Mouse (Mus musculus) kidney, postnatal 25 days (tissue): ENCODE measurements around the gene Spag6.

Source experiments
- DNase-seq, 2 experiments: peaks; one replicate each; pipeline ENCODE4 v3.0.0; 2021; ENCODE audit warnings: mixed read lengths in 2 of 2

Spag6 gene

GRCm38 (mm10) chr2:18688708-18689063 lies 5.1 kb upstream of the Spag6 start:
- DNase-seq = peak; percentile 43 to 65

DNA sequence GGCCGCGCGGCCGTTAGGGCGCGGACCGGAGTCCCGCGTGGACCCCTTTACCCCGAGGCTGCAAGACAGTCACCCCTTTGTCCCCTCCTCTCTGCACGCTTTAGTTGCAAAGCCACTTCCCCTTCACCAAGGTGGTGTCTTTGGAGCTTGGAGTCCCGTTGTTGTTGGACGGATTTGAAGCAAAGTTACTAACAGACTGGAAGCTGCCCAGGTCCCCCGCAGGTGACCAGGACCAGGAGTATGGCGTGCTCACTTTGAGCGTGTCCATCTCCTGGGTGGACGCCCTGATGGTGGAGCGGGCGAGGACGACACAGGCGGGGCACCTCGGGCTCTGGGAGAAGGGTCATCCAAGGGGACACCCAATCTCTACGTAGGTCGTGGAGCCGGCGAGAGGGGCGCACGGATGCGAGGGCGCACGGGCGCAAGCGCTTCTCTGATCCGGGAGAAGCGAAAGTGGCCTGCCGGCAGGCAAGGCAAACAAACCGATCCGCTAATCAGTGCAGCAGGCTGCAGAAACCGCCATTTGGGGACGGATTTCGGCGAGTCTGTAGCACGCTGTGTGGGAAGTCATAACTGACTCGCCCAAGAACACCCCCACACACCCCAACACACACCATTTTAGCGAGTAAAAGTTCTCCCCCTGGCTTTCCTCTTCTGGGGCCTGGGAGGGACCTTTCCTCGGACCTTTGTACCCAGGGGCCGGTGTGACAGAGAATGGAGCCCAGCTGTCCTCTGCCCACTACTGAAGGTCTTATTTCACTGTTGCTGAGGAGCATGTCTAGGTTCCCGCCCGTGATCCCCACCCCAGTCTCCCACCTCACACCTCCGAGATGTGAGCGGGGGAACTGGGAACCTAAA lies 4.5 kb upstream of the Spag6 start:
- peak; percentile 43 to 65 for DNase-seq

- DNase-seq = peak; percentile 22 to 48
These were observed 3.7 kb upstream of the Spag6 start for GRCm38 (mm10) chr2:18690055-18690691.

GRCm38 (mm10) chr2:18690756-18691155 lies 3.1 kb upstream of the Spag6 start:
- DNase-seq = no peak

DNA sequence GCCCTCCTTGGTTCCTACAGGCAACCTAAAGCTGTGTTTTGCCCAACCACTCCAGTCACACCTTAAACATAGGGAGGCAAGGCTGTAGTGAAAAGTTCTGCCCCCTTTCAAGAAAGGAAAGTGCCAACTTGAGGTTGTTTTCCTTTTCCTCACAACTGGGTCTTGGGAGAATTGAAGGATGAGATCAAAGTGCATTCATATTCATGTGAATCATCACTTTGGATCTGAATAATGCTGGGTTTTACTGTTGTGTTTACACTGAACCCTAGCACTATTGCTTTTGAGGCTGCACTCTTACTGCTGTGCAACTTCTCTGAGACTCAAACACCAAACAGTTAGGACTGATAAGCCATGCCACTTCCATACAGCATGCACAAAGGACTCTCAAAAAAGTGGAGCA lies 1.8 kb upstream of the Spag6 start:
- DNase-seq = no peak

GRCm38 (mm10) chr2:18692548-18692947 lies 1.3 kb upstream of the Spag6 start:
- no peak for DNase-seq

GRCm38 (mm10) chr2:18693491-18693870 lies 351 bp upstream of the Spag6 start:
- DNase-seq = no peak

DNA sequence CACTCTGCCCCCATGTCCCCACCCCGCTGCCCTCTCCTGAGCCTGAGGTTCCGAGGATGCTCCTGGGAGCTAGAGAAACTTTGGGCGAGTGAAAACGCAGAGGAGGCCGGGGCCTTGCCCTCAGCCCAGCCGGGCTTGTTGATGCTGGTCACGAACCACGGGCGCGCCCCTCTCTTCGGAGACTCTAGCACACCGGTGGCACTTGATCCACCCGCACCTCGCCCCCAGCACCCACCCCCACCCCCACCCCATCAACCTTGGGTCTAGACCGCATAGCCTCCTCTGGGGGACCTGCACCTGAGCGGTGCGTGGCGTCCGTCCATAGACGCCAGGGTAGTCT lies 749 bp downstream of the Spag6 start:
- no peak for DNase-seq

DNA sequence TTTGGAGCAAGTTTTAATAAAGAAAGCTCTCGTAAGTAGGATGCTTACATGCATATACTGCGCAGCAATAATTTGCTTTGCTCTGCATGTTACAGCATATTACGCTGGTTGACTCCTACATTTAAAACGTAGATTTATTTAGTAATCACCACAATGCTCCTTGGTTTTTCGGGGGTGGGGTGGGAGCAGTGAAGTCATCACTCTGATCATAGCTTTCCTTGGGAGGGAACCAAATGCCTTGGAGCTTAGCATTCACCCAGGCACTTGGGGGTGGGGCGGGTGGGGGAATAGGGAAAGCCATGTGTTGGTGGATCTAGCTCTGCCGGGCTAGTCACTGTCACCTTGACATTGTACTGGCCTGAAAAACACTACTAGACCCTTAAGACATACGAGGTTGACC lies 1.3 kb downstream of the Spag6 start:
- DNase-seq = no peak

GRCm38 (mm10) chr2:18695629-18696150 lies 1.9 kb downstream of the Spag6 start:
- DNase-seq = no peak

GRCm38 (mm10) chr2:18697591-18698244 lies 3.9 kb downstream of the Spag6 start:
- DNase-seq = no peak

DNA sequence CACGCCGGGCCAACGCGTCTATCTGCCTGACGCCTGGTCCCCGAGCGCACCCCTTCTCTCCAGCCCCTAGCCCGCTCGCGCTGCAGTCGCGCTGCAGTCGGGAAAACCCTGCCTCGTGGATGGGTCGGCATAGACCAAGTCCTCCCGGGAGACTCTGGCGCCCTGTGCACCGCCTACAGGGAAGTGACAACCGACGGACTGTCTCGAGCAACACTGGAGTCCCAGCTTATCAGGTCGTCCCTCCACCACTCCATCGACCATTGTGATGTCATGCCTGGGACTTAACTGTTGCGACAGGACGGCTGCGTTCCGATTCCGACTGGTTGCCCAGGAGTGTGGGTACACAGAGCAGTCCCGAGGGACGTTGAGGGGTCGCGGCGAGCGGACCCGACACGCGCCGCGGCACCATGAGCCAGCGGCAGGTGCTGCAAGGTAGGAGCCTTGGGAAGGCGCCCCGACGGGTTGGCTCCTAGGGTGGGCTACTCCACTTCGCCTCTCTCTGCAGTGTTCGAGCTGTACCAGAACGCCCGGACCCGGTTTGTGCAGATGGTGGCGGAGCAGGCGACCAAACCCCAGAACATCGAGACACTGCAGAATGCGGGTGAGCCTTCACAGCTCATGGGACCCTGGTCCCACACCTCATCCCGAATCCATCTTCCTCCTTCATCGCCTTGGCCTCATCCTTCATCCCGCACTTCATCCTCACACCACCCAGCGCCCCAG lies 5.0 kb downstream of the Spag6 start:
- peak in 1 of 2 experiments; percentile 16 for DNase-seq

DNA sequence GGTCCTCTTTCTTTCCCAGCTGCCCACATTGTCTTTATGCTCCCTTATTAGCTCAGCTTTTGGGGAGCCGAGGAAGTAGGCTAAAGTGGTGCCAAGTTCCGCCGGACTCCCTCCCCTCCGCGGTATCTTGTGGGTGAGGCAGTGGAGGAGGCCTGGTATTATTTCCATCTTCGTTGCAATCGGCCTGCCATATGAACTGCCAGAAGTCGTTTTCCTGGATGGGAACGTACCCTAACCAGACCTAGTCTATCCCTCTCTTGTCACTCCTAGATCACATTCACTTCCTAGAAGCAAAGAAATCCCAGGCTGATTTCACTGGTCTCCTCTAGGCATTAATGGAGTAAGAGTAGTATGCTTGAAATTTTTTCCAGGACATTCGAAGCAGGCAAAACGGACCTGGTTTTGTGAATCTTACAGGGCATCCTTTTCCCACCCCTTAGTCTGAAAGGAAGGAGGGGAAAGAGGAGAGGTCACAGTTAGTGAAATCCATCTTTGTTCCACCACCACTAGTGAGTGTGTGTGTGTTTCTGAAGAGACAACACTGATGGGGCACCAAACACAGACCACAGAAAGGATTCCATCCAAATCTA lies 5.7 kb downstream of the Spag6 start:
- no peak for DNase-seq

DNA sequence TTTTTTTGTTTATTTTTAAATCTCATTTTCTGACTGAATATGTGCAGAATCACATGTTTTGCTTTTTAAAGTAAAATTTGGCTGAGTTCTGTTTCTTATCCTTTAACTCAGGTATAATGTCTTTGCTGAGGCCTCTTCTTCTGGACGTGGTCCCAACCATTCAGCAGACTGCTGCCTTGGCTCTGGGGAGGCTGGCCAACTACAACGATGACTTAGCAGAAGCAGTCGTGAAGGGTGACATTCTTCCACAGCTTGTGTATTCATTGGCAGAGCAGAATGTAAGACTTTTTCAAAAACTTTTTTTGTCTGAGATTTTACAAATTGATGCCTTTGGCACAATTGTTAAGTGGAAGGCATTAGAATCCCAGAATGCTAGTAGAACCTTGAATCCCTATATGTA lies 16.5 kb downstream of the Spag6 start:
- no peak for DNase-seq

GRCm38 (mm10) chr2:18713071-18713470 lies 19.2 kb downstream of the Spag6 start:
- no peak for DNase-seq

GRCm38 (mm10) chr2:18714337-18714736 lies 20.5 kb downstream of the Spag6 start:
- DNase-seq = no peak

GRCm38 (mm10) chr2:18718521-18718920 lies 24.7 kb downstream of the Spag6 start:
- no peak for DNase-seq

DNA sequence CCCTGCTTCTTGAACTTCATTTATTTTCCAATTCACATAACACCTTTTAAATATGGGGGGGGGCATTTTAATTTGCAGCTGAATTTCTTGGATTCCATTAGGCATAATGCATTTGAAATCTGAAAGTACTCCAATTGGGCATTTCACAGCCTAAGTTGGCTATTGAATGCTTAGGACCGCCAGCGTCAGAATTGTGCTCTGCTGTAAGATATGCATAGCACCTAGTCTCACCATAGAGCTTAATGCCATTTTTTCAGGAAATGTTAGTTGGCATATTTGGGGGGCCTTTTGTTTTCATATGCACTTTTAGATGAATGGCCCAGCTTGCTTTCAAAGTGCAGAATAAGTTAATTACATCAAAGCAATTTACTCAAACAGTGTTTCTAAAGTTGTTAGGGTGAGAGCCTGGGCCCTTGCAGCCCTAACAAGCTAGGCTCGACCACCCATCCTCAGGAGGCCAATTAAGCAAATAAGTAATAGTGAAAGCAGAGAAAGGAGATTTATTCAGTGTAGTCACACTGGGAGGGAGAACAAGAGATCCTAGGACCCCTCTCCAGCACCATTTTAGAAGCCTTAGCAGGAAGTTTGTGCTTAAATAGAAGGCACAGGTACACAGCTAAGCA lies 28.5 kb downstream of the Spag6 start:
- no peak for DNase-seq

DNA sequence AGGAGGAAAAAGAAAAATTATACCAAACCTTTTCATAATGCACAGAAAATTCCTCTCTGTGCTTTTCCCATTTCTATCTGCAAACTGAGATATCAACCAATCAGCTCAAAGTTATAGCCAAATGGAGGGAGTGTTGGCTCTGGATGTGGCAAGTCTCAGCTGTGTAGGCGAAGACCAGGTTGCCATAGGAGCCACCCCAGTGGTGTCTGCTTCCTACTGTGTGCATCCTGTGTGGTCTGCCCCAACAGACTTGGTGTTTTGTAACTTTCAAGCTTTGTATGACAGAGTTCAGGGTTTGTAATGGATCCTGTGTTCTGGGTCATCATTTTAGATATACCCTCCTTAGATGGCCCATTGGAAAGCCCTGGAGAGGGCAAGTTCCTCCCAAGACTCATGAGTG lies 30.6 kb downstream of the Spag6 start:
- DNase-seq = no peak

DNA sequence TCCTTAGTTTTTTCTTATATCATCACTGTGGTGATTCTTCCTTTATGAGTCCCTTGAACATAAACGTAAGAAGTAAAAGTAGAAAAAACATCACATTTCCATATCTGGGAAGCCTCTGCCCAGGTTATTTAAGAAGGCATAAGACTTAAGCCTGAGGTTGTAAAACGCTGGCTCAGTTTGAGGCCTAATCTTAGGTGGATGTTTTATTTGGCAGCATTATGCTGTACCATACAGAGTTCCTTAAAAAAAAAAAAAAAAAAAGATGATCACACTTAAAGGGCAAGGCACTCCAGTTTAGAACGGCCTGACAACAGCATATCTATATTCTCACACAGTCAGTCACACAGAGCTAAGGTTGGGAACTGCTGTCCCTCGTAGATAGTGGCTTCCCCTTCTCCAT lies 32.0 kb downstream of the Spag6 start:
- DNase-seq = no peak

DNA sequence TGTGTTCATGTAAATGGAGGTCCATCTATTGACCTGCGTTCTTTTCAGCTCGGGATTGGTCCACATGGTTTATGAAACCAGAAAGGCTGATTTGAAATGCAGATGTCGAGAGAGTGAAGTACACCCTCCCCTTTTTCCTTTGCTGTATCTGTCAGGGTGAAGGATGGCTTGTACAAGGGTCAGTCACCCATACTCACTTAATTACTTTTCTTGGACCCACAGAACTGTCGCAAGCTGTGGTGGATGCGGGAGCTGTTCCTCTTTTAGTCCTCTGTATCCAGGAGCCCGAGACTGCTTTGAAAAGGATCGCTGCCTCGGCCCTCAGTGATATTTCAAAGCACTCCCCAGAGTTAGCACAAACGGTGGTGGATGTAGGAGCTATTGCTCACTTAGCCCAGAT lies 37.9 kb downstream of the Spag6 start:
- DNase-seq = no peak

DNA sequence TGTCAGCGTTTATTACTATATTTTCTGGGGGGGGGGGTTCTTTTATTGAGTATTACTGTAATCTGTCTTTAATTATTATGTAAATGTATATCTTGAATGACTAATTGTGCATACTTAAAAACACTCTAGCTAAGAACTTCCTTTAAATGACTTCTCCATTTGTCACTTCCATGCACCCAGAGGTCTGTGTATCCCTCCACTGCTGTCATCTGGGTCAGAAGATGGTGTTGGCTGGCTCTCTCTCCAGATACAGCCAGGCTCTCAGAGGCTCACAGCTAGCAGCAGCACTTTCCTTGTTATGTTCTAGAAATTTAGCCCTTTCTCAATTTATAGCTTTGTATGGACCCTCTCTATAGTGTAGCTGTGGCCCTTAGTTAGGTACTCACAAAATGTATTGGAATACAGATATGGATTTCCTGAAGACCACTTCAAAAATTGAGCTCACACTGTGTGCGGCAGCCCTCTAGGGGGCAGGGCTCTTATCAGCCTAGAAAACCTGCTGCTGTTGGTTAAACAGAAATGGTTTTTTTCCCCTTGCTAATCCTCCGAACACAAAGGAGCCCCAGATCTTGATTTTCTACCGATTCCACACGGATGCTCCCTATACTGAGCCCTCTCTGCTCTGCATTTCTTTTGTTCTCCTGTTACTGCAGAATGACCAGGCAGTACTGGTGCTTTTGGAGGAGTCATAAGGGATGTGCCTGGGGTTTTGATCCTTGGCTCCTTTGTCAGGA lies 40.7 kb downstream of the Spag6 start:
- no peak for DNase-seq
